Mouse (Mus musculus): Measurements from ENCODE around the gene 2310057J18Rik. TPM values are rescaled to one million over a fixed set of nuclear protein-coding genes. Genes with fewer than 3 reads are reported as not detected.

Gene 2310057J18Rik
- polyA plus RNA-seq, 1 experiment = not detected

GRCm38 (mm10) chr10:28954515-28954914 lies 31.6 kb downstream of the 2310057J18Rik start:
- H3K4me3 ChIP-seq (ENCODE audit: control insufficient read depth, insufficient read depth, low read length) = no peak overlapping the region
- H3K4me1 ChIP-seq (replicated peaks; ENCODE audit: control insufficient read depth, insufficient read depth, low read length) = 0 out of 2 replicates have a peak, but pooled peaks cover 2% of the 10 kb centered on the region
- H3K27me3 ChIP-seq (ENCODE audit: control insufficient read depth, insufficient read depth, low read length) = no peaks in the 10 kb centered on the region
- TF ChIP-seq POLR2A (IDR thresholded peaks at IDR 0.05; ENCODE audit: control insufficient read depth, extremely low read depth, insufficient read depth, low read length, poor library complexity) (no peak), CTCF (IDR thresholded peaks at IDR 0.05; ENCODE audit: borderline replicate concordance, control insufficient read depth, extremely low read depth, insufficient read depth, low read length, poor library complexity) (no peak)
- WGBS = 57% methylated on average over 4 of the region's 4 CpGs
- H3K36me3 ChIP-seq (ENCODE audit: control insufficient read depth, insufficient read depth, low read length) = no peaks in the 10 kb centered on the region
- DNase-seq = no peak
- H3K27ac ChIP-seq (ENCODE audit: control insufficient read depth, insufficient read depth, low read length) = no peak overlapping the region

Other genes with a start within 250 kb of the 2310057J18Rik start
- gene Soga3, start 157.5 kb upstream of the 2310057J18Rik start, polyA plus RNA-seq (2012; rRNA removed) = 0.04 and 0.13 TPM in 2 replicates
- not detected in 2 replicates for gene Gm49353, start 212.7 kb upstream of the 2310057J18Rik start, polyA plus RNA-seq (2012; rRNA removed)
- gene 9330159F19Rik, start 225.3 kb upstream of the 2310057J18Rik start, polyA plus RNA-seq (2012; rRNA removed) = 0.05 and 0.08 TPM in 2 replicates